Mouse (Mus musculus) heart, postnatal 36 days (tissue): ENCODE data around the gene Gcnt1. TPM values are rescaled to one million over a fixed set of nuclear protein-coding genes. Genes with fewer than 3 reads are reported as not detected.

ENCODE experiments used
- DNase-seq, 2 experiments: peaks; one replicate each; pipeline ENCODE4 v3.0.0; 2021 to 2022
- intact Hi-C: fragments of 180-260 bp; cut with DNase I; formaldehyde crosslinking; loops from one replicate; pipeline ENCODE4 v1.15.1; 2025
- total RNA-seq, 2 experiments: library from RNA; stranded (reverse); gene quantifications; 2 replicates each; pipeline ENCODE4 v1.2.3; 2021

The Gcnt1 gene
- total RNA-seq, 2 experiments from 2014 or later: 13.2 to 17.8 TPM

DNA sequence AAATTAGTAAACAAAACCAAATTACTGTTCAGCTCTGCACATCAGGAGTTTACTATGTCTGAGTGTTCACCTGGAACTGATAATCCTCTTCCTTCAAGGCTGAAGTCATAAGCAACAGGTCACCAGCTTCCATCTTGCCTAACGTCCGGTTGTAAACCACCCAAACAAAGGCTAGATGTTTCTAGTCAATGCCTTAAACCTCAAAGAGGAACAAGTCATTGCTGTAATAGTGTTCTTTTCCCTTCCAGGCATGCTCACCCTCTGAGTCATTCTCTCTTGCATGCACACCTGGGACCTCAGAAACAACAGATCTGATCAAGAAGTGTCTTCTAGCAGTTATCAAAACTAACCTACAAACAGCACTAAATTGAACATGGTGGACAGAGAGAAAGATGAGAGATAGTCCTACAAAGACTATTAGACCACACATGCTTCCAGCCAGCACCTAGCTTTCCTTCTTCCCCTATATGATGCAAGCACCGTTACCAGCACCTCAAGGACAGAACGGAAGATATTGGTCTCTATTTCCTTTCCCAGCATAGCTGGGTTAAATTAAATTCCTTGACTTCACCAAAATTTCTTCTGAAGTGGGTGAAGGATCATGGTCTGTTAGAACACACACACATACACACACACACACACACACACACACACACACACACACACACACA, 94.1 kb downstream of the Gcnt1 start:
- no peak for DNase-seq
- intact Hi-C loops: no loop called here

Other genes with a start within 250 kb of the Gcnt1 start
- gene Rfk, start 21.2 kb upstream of the Gcnt1 start, total RNA-seq: 10 to 100 TPM; 66.1 to 74.6 TPM